Mouse (Mus musculus): ENCODE results near the gene Atp2b2.

DNA sequence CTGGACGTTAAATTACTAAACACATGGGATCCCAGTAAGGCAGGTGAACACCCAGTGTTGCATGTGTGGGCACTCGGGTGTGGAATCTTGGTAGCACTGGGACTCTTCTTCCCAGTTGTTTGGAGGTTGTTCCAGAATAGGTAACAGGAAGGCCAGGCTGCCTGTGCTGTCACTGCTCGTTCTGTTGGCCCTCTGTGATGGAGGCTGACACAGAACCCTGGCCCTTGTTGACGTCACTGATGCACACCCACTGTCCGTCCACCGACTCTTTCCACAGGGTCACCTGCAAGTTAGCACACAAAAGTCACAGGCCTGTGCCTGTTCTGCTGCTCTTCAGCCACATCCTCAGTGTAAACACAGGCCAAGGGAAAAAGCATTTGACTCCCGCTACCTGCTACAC, 314.2 kb downstream of the Atp2b2 start:
- TF ChIP-seq CHD2 (IDR thresholded peaks at IDR 0.05; ENCODE audit: low read depth, low read length): no peak
- TF ChIP-seq ZC3H11A (IDR thresholded peaks at IDR 0.05; ENCODE audit: borderline replicate concordance, low read depth, low read length): no peak
- TF ChIP-seq ZNF384 (IDR thresholded peaks at IDR 0.05; ENCODE audit: low read depth, low read length): no peak
